Mouse (Mus musculus) cerebellum, postnatal 4 days (tissue): Measurements from ENCODE around the gene Sphk1.

Experiments used
- DNase-seq, 2 experiments: peaks; one replicate each; pipeline ENCODE4 v3.0.0; 2022; ENCODE audit warnings: low spot score in 2 of 2, mixed read lengths in 1 of 2

Gene Sphk1

DNA sequence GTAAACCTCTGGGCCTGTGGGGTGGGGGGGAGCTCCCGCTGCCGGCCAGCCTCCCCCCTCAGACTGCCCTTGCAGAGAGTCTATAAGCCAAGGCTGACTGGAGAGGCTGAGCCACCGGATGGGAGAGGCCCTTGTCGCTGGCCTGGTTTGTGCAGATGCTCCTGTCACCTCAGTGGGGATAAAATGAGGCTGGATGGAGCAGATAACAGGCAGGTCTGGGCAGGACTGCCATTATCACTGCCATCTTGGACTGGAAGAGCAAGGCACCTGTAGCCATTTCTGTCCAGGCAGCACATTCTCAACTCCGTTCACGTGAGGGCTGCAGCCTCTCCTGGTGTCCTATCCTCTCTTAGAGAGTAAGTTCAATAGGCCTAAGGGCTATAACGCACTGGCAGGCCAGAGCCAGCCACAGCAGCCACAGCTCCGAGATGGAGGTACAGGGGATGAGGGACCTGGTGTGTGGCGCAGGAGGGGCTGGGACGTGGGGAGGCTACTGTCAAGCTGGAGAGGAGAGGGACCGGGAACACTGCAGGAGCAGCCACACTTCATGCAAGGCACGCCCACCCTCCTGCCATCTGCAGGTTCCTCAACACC, 7.5 kb downstream of the Sphk1 start:
- no peak for DNase-seq

DNA sequence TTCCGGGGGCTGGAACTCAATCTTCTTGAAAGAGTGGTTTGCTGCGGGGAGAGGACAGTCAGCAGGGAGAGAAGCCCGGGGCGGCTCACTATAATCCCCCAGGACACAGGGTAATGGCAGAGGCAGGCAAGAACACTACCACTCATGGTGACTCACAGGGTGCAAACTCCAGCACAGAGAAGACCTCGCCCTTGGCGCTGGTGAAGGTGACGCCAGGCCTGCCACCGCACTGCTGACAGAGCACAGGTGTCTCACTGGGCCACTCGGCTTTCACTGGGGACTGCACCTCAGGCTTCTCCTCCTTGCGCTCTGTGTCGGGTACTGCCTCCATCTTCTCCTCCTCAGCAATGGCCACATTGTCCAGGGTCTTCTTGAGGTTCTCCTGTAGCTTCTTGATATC, 10.5 kb downstream of the Sphk1 start:
- DNase-seq = no peak

DNA sequence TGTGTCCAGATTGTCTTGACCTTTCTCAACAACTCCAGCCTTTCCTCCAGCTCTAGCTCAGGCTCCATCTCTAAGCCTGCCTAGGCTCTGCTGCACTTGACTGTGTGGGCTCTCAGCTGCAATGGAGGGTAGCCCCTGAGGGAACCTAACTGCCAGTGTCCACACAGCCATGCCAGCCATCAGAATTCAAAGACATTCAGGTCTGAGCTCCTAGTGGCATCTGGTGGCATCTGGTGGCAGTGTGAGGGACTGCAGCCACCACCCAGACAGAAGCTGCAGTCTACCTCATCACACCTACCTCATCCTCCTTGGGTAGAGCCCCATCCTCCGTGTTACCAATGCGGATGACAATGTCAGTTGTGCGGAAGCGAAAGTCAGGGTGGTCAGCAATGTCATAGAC, 12.4 kb downstream of the Sphk1 start:
- DNase-seq = peak in 1 of 2 experiments; percentile 58

DNA sequence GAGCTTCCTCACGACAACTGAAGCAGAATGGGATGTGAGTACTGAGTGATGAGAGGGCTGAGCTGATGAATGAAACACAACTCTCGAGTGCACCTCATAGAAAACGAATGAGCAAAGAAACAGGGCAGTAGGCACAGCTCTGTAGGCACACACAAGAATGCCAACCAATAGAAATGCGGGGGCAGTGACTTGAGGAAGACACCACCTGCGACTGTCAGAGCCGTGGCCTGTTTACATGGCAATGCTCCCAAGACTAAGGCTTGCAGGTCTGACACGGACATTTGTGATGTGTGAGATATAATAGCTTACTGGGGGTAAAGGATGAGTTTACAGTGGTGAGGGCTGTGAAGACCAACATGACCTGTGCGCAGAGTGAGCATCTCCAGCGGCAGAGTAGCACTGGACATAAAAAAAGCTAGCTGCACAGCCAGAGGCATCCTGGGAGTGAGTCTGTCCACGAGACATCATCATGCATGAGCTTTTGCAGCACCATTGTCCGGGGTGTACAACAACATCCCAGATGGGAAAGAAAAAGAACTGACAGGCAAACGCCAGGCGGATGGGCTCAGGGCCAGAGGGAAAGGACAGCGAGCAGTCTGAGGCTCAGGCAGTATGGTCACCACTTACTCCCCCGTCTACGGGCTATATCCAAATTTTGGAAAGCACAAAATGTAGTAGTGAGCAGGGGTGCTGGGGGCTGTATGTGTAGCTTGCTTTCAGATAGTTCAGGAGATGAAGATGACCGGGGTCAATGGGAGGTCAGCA, 16.8 kb downstream of the Sphk1 start:
- peak in 1 of 2 experiments; percentile 44 for DNase-seq

DNA sequence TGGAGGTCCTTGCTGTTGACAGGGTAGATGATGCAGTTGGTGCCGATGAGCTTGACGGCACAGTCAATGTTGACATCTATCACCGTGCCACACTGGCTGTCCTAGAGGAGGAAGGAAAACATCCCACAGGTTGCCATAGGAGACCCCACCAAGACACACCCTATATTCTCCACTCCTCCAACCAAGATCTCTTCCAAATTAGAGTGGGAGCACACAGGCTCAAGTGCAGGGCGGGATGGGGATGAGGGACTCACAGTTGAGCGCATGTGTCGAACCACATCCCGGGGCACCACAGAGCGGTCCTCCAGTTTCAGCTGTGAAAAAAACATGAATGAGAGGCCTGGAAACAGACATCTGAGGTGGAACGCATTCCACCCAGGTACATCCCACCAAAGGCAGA, 18.1 kb downstream of the Sphk1 start:
- no peak for DNase-seq

DNA sequence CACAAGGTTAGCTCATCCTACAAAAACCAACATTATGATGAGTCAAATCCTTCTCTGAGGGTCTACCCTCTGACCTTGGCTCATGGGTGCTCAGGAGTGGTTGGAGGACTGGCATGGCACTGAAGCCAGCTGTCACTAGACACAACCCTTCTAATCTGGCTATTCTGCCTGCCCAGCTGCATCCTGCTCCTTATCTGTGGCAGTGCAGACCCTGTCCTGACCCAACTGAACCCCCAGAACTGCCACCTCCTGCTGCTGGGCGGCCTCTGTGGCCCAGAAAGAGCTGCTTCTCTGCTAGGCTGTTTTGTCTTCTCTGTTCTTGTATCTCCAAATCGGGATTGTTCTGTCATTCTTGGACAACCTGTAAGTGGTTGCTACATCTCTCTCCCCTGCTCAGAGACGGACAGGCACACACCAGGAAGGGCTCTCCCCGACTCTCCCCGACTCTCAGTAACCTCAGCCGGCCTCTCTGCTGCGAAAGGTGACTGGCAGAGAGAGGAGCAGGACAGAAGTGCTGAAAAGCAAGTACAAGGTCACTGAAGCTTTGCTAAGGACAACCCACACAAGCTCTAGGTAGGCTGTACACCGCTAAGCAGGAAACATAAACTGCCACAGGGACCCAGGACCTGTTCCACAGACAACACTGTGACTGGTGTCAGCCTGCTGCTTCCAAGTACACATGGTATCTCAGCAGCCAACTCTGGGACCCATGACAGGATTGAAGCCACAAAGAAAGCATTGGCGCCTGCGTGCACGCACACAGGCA, 18.7 kb downstream of the Sphk1 start:
- no peak for DNase-seq

DNA sequence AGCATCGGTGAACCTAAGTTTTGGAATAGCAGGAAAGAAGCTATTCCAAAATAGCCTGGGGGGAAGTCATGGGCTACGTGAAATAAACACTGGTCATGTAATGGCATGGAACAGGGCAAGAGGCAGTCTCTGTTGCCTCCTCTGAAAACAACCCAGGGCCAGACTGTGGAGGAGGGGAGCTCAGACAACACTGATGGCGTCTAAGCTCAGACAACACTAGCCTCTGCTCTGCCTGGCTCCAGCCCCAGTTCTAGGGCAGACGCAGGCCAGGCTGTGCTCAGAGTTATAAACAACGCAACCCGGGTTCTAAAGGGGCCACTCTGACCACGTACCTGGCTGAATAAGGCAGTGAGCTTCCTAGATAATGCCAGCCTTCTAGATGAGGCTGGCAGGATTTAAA, 20.0 kb downstream of the Sphk1 start:
- no peak for DNase-seq

DNA sequence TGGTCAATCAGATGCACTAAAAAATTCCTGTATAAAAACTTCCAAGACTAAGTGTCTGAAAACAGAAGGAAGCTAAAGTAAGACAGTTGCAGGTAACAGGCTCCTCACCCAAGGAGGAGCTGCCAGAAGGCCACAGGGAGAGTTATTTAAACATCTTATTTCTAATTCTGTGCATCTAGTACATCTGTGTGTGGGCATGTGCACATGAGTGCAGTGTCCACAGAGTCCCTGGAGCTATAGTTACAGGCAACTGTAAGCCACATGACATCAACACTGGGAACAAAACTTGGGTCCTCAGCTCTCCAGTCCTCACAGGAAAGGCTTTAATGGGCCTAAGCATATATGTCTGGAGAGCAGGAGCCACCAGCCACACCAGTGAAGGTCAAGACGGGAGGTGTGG, 21.5 kb downstream of the Sphk1 start:
- DNase-seq = no peak

DNA sequence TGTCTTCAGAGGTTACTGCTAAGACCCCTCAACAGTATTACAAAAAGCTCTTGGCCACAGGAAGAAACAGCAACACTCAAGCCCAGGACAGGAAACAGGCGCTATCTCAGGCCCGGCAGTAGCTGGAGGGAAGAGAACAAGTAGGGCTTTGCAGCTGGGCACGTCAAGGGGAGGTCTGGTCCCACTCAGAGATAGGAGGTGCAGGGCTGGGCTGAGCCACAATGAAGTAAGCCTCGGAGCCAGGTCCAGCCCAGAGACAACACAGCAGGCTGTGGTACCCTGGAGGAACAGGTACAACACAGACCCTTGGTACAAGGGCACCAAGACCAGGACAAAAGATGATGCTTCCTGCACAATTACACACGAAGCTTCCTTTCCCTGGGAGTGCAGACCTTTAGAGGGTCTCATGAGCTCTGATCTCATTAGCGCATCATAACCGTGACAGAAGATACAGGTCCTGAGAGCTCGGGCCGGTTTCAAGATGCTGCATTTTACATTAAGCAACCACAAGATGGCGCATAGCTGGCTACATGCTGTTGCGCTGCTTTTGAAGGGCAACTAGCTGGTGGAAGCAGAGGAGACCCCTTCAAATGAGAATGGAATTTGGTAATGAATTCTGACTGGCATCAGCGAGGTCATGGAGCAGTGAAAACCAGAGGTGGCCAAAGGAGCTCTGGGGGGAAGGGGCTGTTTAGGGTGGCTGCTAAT, 23.6 kb downstream of the Sphk1 start:
- peak in 1 of 2 experiments; percentile 46 for DNase-seq

DNA sequence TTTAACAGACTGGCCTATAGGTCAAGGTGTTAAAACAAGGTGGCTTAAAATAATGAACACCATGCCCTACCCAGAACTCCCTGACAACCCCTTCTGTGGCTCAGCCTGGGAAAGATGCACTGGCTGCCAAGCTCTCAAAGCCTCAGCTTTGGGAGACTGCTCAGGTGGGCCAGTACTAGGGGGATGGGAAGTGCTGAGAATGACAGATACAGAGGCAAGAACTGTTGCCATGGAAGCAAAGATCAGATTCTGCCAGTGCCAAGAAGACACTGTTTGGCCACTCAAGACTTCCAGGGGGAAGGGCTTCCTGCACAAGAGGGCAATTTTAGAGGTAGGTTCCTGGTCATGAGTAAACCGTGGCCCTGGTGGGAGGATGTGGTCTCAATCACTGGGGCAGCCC, 24.8 kb downstream of the Sphk1 start:
- DNase-seq = no peak

DNA sequence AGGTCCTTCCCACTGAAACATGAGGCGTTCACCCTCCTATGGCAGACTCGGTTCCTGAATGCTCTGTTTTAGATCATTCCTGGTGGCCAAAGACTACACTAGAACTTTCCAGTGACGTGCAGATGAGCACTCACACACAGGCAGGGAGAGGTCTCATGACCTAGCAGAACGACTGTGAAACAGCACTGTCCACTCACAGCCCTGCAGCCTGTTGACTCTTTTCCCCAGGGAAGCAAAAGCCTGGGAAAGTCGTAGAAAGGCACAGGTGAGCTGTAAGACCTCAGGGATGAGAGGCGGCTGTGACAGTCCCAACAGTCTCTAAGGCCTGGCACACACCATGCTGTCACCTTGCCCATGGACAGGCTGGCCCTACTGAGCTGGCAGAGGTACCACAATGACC, 25.6 kb downstream of the Sphk1 start:
- no peak for DNase-seq

DNA sequence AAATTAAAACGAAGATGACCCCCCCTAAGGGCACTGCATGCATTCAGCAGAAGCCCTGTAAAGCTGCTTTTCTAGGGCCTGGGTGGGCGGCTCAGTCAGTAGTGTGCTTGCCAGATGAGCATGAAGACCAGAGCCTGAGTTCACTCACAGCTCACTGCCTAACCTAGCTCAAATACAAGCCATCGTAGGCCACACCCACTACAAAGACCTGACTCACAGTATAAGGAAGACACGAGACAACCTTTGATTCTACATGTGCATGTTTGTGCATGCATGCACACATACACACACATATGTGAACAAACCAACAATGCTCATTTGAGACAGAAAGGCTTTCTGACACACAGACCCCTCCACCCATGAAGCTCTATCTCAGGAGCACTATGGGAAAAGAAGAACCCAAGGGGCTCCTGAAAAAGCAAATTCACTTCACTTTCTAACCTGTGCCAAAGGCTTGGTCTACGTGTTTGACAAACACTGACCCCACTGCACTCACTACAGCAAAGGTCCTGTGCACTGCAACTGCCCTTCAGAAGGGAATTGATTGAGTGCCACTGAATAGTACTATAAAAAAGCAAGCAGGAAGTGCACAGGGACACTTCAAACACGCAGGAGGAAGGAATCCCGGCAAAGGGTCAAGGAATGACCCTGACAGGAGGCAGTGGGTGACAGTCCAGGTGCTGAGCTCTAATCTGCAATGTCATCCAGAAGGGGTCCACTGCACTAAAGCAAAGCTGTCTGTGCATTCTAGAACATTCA, 34.7 kb downstream of the Sphk1 start:
- DNase-seq = no peak

DNA sequence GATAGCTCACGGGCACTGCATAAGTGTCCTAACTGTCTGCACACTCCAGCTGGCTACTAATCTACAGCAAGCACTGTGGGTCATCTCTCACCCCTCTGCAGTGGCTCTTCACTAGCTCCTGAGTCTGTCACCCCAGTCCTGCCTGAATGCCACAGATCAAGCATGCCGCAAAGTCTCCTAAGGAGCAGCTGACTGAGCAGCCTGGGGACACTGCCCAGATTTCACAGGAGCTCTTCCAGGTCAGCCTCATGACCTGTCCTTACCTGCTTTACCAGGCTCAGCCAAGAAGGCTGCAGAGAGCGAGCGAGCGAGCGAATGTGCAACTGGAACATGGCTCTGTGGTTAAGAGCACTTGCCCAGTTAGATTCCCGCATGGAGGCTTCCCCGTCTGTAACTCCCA, 36.8 kb downstream of the Sphk1 start:
- no peak for DNase-seq

DNA sequence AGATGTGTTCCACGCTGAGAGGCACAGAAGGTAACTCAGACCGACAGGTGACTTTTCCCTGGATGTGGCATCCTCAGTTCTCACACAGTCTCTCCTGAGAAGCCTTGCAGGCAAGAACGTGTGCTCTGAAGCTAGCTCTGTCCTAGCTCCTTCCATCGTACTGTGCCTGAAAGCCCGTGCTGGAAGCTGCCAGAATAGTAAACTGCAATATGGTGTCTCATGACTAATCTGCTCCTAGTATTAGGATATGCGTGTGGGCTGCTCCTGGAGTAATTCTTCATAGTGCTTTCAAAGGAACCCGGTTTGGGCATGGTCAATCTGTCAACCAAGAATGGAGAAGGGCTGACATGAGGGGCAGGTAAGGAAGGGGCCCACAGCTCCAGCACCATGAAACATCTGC, 40.1 kb downstream of the Sphk1 start:
- no peak for DNase-seq

DNA sequence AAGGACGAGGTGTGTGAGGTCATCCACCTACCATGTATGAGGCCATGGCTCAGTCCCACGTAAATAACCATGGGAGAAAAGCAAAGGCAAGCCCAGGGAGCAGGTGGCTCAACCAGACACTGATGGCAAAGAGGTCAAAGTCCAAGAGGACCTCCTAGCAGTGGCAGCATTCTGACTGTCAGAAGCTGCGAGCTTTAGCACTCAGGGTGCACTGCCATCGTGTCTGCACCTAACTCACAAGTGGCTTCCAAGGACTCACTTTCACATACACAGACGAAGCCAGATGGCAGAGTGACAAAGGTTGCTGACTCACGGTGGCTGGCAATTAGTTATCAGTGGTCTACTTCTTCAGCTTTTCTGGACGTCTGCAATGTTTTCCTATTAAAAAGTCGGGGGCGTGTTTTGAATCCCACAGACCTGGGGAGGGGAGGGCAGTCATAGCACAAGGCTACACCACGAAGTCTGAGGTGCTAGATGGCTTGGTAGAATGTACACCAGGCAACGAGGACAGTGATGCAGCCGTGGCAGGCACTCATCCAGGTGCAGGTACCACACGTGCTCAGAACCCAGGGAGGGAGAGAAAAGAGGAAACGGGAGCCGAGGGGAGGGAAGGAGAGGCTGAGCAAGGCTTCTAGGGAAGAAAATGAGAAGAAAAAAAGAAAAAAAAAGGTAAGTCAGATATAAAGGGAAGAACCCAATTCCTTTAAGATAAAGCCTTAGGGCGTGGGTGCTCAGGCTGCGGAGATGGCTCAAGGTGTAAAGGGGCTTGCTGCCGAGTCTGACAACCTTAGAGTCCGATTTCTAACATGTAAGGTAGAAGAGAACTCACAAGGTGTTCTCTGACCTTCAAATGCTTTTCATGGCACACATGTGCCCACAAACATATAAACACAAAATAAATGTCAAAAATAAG, 41.3 kb downstream of the Sphk1 start:
- DNase-seq = no peak

DNA sequence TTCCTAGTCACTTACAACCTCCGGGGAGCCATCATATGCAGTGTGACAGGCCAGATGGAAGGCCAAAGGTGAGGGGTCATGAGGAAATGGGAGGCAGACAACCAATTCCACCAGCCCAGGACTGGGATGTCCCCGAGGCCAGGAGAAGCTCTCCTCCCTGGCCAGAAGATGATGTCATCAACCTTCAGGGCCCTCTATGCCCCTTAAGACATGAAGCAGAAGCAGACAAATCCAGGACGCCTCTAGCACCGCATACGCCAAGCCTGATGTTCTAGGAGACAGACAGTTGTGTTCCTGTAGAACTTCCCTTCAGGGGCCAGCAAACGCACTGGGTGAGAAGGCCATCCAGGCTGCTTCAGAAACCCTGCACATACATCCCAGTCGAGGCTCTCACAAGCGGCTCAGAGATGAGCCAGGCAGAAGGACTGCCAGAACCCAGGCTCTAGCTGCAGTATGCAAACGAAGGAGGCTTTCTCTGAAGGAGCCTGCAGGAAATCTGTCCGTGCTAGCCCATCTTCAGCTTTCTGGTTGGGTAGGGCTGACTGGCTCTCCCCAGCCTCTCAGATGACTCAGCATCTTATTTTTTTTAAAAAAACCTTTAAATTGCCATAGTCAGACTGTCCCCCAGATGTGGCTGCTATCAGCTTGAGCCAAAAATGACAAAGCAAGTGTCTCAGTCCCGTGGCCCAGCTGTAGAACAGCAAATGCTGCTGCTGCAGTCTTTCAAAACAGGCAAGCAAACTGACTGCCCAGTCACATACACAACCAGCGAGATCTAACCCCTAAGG, 42.2 kb downstream of the Sphk1 start:
- no peak for DNase-seq

DNA sequence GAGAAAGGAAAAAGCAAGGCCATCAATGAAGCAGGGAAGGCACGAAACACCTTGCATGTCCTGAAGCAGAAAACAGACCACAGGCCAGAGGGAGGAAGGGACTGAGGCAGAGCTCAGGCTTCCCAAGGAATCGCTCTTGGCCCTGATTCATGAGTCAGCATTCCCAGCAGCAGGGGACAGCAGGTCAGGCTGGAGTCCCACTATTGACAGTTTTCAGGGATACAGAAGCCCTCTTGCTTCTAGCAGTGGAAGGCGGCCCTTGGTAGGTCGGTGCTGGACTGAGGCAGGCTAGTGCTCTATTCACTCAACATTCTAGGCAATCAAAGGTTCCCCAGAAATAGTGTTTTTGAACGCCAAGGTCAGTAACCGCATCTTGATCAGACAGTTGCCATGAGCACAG, 43.8 kb downstream of the Sphk1 start:
- no peak for DNase-seq

DNA sequence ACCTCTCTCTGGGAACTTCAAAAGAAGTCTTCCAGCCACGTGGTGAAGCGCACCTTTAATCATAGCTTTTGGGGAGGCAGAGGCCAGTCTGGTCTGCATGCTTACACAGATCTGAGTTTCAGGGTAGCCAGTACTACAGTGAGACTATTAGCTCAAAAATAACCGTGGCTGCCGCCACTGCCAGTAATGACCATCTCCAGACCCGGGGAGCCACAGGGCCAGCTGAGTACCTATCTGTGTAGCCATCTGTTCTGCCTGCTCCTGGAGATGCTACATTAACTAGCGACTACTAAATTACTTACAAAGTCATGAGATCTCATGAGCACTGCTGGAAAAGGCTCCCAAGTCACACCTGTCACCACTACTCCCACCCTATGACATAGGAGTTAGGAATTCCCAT, 44.3 kb downstream of the Sphk1 start:
- DNase-seq = no peak

DNA sequence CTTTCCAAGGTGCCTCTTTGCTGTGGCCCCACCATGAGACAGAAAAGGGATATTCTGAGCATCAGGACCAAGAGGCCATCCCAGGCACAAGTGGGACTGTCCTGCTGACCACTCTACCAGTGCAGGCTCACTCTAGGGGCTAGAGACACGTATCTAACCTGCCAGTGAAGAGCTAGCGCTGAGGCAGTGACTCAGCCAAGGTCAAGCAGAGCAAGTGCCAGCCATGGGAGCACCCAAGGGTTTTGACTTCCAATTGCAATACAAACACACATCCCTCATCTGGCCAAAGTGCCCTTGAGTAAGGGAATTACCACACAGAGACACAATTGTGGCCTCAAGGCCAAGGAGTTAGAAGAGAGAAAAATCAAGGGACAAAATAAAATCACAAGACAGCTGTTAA, 44.7 kb downstream of the Sphk1 start:
- no peak for DNase-seq

DNA sequence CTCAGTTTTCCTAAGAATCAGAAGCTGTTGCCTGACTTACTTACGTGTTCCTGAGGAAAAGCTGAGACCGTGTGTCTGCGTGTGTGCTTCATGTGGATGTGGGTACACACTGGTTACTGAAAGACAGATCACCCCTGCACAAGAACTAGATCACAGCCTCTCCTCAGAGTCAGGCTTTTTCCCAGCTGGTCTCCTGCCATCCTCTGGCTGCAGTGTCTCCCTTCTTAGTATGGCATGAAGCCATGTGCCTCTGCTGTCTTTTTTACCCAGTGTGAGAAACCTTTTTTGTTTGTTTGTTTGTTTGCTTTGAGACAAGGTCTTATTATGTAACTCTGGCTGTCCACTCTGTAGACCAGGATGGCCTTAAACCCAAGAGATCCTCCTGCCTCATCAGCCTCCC, 48.6 kb downstream of the Sphk1 start:
- no peak for DNase-seq
